Mouse (Mus musculus) gastrocnemius, postnatal 14 days (tissue): ENCODE measurements around the gene Kdm5b. TPM values are rescaled to one million over a fixed set of nuclear protein-coding genes. Genes with fewer than 3 reads are reported as not detected.

ENCODE experiments used
- DNase-seq: peaks from one replicate; pipeline ENCODE4 v3.0.0; 2021; ENCODE audit warnings: mixed read lengths
- intact Hi-C: fragments of 180-260 bp; cut with DNase I; formaldehyde crosslinking; loops from one replicate; pipeline ENCODE4 v1.15.1; 2025; ENCODE audit warnings: low total_unique reads
- total RNA-seq, 2 experiments: library from RNA; stranded (reverse); gene quantifications; 2 replicates each; pipeline ENCODE4 v1.2.3; 2021

Gene Kdm5b
- total RNA-seq, 2 experiments from 2014 or later = 16.6 to 17.0 TPM

- no peak for DNase-seq
- intact Hi-C loops = no loop called here
Observed at GRCm38 (mm10) chr1:134535513-134535912, 24.5 kb upstream of the Kdm5b start.

- DNase-seq = no peak
- intact Hi-C loops = no loop called here
Observed at GRCm38 (mm10) chr1:134540610-134541009, 19.4 kb upstream of the Kdm5b start.

GRCm38 (mm10) chr1:134548231-134548630 lies 11.7 kb upstream of the Kdm5b start:
- intact Hi-C loops = no loop called here
- DNase-seq = no peak

GRCm38 (mm10) chr1:134549632-134550132 lies 10.3 kb upstream of the Kdm5b start, which contains the start of gene Mgat4e:
Gene Mgat4e (minus strand): TSS chr1:134549682.
- DNase-seq = no peak
- intact Hi-C loops = no loop called here

- intact Hi-C loops = no loop called here
- no peak for DNase-seq
Observed at GRCm38 (mm10) chr1:134551869-134552268, 8.1 kb upstream of the Kdm5b start.

- intact Hi-C loops = no loop called here
Observed at GRCm38 (mm10) chr1:134552396-134552795, 7.6 kb upstream of the Kdm5b start.

GRCm38 (mm10) chr1:134555240-134555870 lies 4.6 kb upstream of the Kdm5b start:
- intact Hi-C loops = no loop called here
- no peak for DNase-seq

More at GRCm38 (mm10) chr1:134552396-134552795, 7.6 kb upstream of the Kdm5b start:
- DNase-seq = no peak

- intact Hi-C loops = no loop called here
- peak; percentile 67 for DNase-seq
Observed at GRCm38 (mm10) chr1:134555871-134556670, 3.9 kb upstream of the Kdm5b start.

- intact Hi-C loops = no loop called here
- DNase-seq = peak; percentile 98
Observed at GRCm38 (mm10) chr1:134556671-134557218, 3.2 kb upstream of the Kdm5b start.

- intact Hi-C loops = no loop called here
- no peak for DNase-seq
Observed at GRCm38 (mm10) chr1:134558511-134558910, 1.5 kb upstream of the Kdm5b start.

- no peak for DNase-seq
- intact Hi-C loops = no loop called here
Observed at GRCm38 (mm10) chr1:134559226-134559625, 745 bp upstream of the Kdm5b start.

GRCm38 (mm10) chr1:134560396-134560795 lies 425 bp downstream of the Kdm5b start:
- DNase-seq = peak; percentile 42
- intact Hi-C loops = no loop called here

- DNase-seq = peak; percentile 21
- intact Hi-C loops = no loop called here
Observed at GRCm38 (mm10) chr1:134560801-134561769, 1.1 kb downstream of the Kdm5b start.

GRCm38 (mm10) chr1:134561770-134562143 lies 1.8 kb downstream of the Kdm5b start:
- intact Hi-C loops = no loop called here
- no peak for DNase-seq

GRCm38 (mm10) chr1:134562457-134562856 lies 2.5 kb downstream of the Kdm5b start:
- no peak for DNase-seq
- intact Hi-C loops = no loop called here

- intact Hi-C loops = no loop called here
- DNase-seq = no peak
Observed at GRCm38 (mm10) chr1:134563726-134564125, 3.8 kb downstream of the Kdm5b start.

- intact Hi-C loops = no loop called here
- no peak for DNase-seq
Observed at GRCm38 (mm10) chr1:134567511-134567910, 7.5 kb downstream of the Kdm5b start.

GRCm38 (mm10) chr1:134570171-134570570 lies 10.2 kb downstream of the Kdm5b start:
- intact Hi-C loops = no loop called here
- DNase-seq = no peak

- intact Hi-C loops = no loop called here
- DNase-seq = no peak
Observed at GRCm38 (mm10) chr1:134570631-134571030, 10.7 kb downstream of the Kdm5b start.
